Comparison of ENCODE assay signal across 18 mouse cellular contexts in genomic region chr16:41063270-41063857, GRCm38 (mm10).
DNase-seq lines count a peak whose midpoint lies in the region; ATAC-seq and TF ChIP-seq lines count a peak whose summit lies in the region.
"Had no signal": no experiment of that assay in that cellular context is flagged by ENCODE, and none has a peak within 500 bp of the region (broad histone marks: within the 10 kb centered on the region; RNA-seq: fewer than 3 reads in every experiment).

No protein-coding gene starts in this region.

- ATAC-seq in forebrain, embryonic 12.5 days (ENCODE audit: low FRiP score), result 0 out of 2 replicates have a peak, but pooled peaks have one; percentile 23
- ATAC-seq in forebrain, embryonic 16.5 days, result no peak
- peak; percentile 69; the same call in 1 of the 2 replicates for ATAC-seq in kidney, embryonic 15.5 days (replicated peaks; ENCODE audit: low FRiP score)
- 0 out of 2 replicates have a peak, but pooled peaks have one; percentile 40 for ATAC-seq in stomach, embryonic 16.5 days (ENCODE audit: insufficient read depth, low FRiP score)
- no peak for ATAC-seq in stomach, postnatal 0 days (ENCODE audit: low FRiP score, low TSS enrichment)
- ATAC-seq: activated CD4-positive, CD25-positive, alpha-beta regulatory T cell, adult 4 months; forebrain, postnatal 0 days; Patski had no signal

- 77% methylated on average over 7 of the region's 7 CpGs for WGBS in forebrain, embryonic 12.5 days
- WGBS in forebrain, embryonic 16.5 days, result 63% methylated on average over 7 of the region's 7 CpGs
- WGBS in kidney, embryonic 15.5 days, result 21% methylated on average over 7 of the region's 7 CpGs
- WGBS in stomach, embryonic 16.5 days, result 16% methylated on average over 7 of the region's 7 CpGs
- 11% methylated on average over 7 of the region's 7 CpGs for WGBS in stomach, postnatal 0 days

- no peaks in the 10 kb centered on the region for H3K36me3 ChIP-seq in forebrain, embryonic 12.5 days (replicated peaks)
- no peaks in the 10 kb centered on the region for H3K36me3 ChIP-seq in forebrain, embryonic 16.5 days (ENCODE audit: control insufficient read depth, insufficient read depth)
- H3K36me3 ChIP-seq in kidney, embryonic 15.5 days, result no peaks in the 10 kb centered on the region
- H3K36me3 ChIP-seq in stomach, embryonic 16.5 days (ENCODE audit: control insufficient read depth, insufficient read depth, low read length), result no peaks in the 10 kb centered on the region
- H3K36me3 ChIP-seq in stomach, postnatal 0 days (ENCODE audit: control insufficient read depth, insufficient read depth, low read length), result no peaks in the 10 kb centered on the region
- H3K36me3 ChIP-seq: embryonic facial prominence, embryonic 12.5 days; heart, embryonic 12.5 days; hindbrain, embryonic 10.5 days; hindbrain, embryonic 15.5 days had no signal

- no peak for TF ChIP-seq CTCF in stomach, postnatal 0 days (IDR thresholded peaks at IDR 0.05; ENCODE audit: low read depth)

- no peaks in the 10 kb centered on the region for H3K27me3 ChIP-seq in forebrain, embryonic 12.5 days
- H3K27me3 ChIP-seq in forebrain, embryonic 16.5 days (replicated peaks; ENCODE audit: control insufficient read depth, insufficient read depth, low read length), result no peaks in the 10 kb centered on the region
- H3K27me3 ChIP-seq in kidney, embryonic 15.5 days, result no peaks in the 10 kb centered on the region
- H3K27me3 ChIP-seq in stomach, embryonic 16.5 days (ENCODE audit: control insufficient read depth, insufficient read depth, low read length), result no peaks in the 10 kb centered on the region
- no peaks in the 10 kb centered on the region for H3K27me3 ChIP-seq in stomach, postnatal 0 days (ENCODE audit: control insufficient read depth, insufficient read depth, low read length)
- H3K27me3 ChIP-seq: embryonic facial prominence, embryonic 12.5 days; heart, embryonic 12.5 days; hindbrain, embryonic 15.5 days; Patski had no signal

- H3K9ac ChIP-seq in forebrain, embryonic 12.5 days, result no peak overlapping the region
- no peak overlapping the region for H3K9ac ChIP-seq in forebrain, embryonic 16.5 days (replicated peaks; ENCODE audit: low read depth, low read length)
- H3K9ac ChIP-seq in kidney, embryonic 15.5 days, result no peak overlapping the region
- no peak overlapping the region for H3K9ac ChIP-seq in stomach, embryonic 16.5 days (ENCODE audit: low read length)
- H3K9ac ChIP-seq in stomach, postnatal 0 days (ENCODE audit: low read length), result no peak overlapping the region
- H3K9ac ChIP-seq: embryonic facial prominence, embryonic 12.5 days; forebrain, postnatal 0 days; heart, embryonic 12.5 days; hindbrain, embryonic 15.5 days had no signal

- no peak for TF ChIP-seq EP300 in stomach, postnatal 0 days (optimal IDR thresholded peaks at IDR 0.05)

- H3K4me3 ChIP-seq in forebrain, embryonic 12.5 days (replicated peaks), result no peak overlapping the region
- no peak overlapping the region for H3K4me3 ChIP-seq in forebrain, embryonic 16.5 days (replicated peaks; ENCODE audit: low read length)
- no peak overlapping the region for H3K4me3 ChIP-seq in kidney, embryonic 15.5 days (replicated peaks)
- H3K4me3 ChIP-seq in stomach, embryonic 16.5 days (replicated peaks; ENCODE audit: low read length), result no peak overlapping the region
- no peak overlapping the region for H3K4me3 ChIP-seq in stomach, postnatal 0 days (ENCODE audit: low read depth, low read length)
- H3K4me3 ChIP-seq: embryonic facial prominence, embryonic 12.5 days; gastrocnemius, adult 2 months; heart, embryonic 12.5 days; hindbrain, embryonic 10.5 days; hindbrain, embryonic 15.5 days had no signal

- 0 out of 2 replicates have a peak, but pooled peaks cover 2% of the 10 kb centered on the region for H3K4me1 ChIP-seq in forebrain, embryonic 12.5 days
- H3K4me1 ChIP-seq in forebrain, embryonic 16.5 days (replicated peaks; ENCODE audit: control insufficient read depth, insufficient read depth, low read length), result no peaks in the 10 kb centered on the region
- no peaks in the 10 kb centered on the region for H3K4me1 ChIP-seq in kidney, embryonic 15.5 days
- 0 out of 2 replicates have a peak, but pooled peaks cover 3% of the 10 kb centered on the region for H3K4me1 ChIP-seq in stomach, embryonic 16.5 days (ENCODE audit: control insufficient read depth, insufficient read depth, low read length)
- no peaks in the 10 kb centered on the region for H3K4me1 ChIP-seq in stomach, postnatal 0 days (replicated peaks; ENCODE audit: control insufficient read depth, insufficient read depth)
- H3K4me1 ChIP-seq: embryonic facial prominence, embryonic 12.5 days; heart, embryonic 12.5 days; hindbrain, embryonic 15.5 days had no signal

- DNase-seq in kidney, postnatal 25 days, result no peak
- no peak for DNase-seq in stomach, postnatal 0 days (ENCODE audit: low spot score)
- DNase-seq in right cerebral cortex, adult 18-20 months, result no peak
- DNase-seq: adrenal gland, postnatal 14 days; cerebellum, adult 2 months; forebrain, postnatal 0 days; gastrocnemius, adult 2 months; gastrocnemius, postnatal 25 days had no signal

- no peak overlapping the region for H3K27ac ChIP-seq in forebrain, embryonic 12.5 days
- H3K27ac ChIP-seq in forebrain, embryonic 16.5 days (ENCODE audit: low read length), result no peak overlapping the region
- no peak overlapping the region for H3K27ac ChIP-seq in kidney, embryonic 15.5 days
- H3K27ac ChIP-seq in stomach, embryonic 16.5 days (ENCODE audit: low read length), result no peak overlapping the region
- no peak overlapping the region for H3K27ac ChIP-seq in stomach, postnatal 0 days (replicated peaks)
- H3K27ac ChIP-seq: embryonic facial prominence, embryonic 12.5 days; gastrocnemius, adult 2 months; hindbrain, embryonic 10.5 days; hindbrain, embryonic 15.5 days had no signal

- no peaks in the 10 kb centered on the region for H3K9me3 ChIP-seq in forebrain, embryonic 12.5 days
- H3K9me3 ChIP-seq in forebrain, embryonic 16.5 days (ENCODE audit: control insufficient read depth, low read length), result no peaks in the 10 kb centered on the region
- H3K9me3 ChIP-seq in kidney, embryonic 15.5 days (replicated peaks), result no peaks in the 10 kb centered on the region
- no peaks in the 10 kb centered on the region for H3K9me3 ChIP-seq in stomach, embryonic 16.5 days (replicated peaks; ENCODE audit: control insufficient read depth, low read length)
- H3K9me3 ChIP-seq in stomach, postnatal 0 days (ENCODE audit: control insufficient read depth, low read length), result no peaks in the 10 kb centered on the region
- H3K9me3 ChIP-seq: embryonic facial prominence, embryonic 12.5 days; heart, embryonic 12.5 days; hindbrain, embryonic 10.5 days; hindbrain, embryonic 15.5 days had no signal

- no peak overlapping the region for H3K4me2 ChIP-seq in forebrain, embryonic 12.5 days
- H3K4me2 ChIP-seq in forebrain, embryonic 16.5 days (ENCODE audit: low read length), result no peak overlapping the region
- 0 out of 2 replicates have a peak overlapping the region, but pooled peaks have one; percentile 2 for H3K4me2 ChIP-seq in kidney, embryonic 15.5 days
- H3K4me2 ChIP-seq in stomach, embryonic 16.5 days (ENCODE audit: low read depth, low read length), result no peak overlapping the region
- H3K4me2 ChIP-seq in stomach, postnatal 0 days (replicated peaks; ENCODE audit: low read depth), result no peak overlapping the region
- H3K4me2 ChIP-seq: embryonic facial prominence, embryonic 12.5 days; heart, embryonic 12.5 days; hindbrain, embryonic 15.5 days had no signal

Comparison
In these comparisons a context has a peak if more than half of its experiments do, and no peak if none do; other contexts are left out.
1. ATAC-seq: peak in forebrain, embryonic 12.5 days (single experiment), kidney, embryonic 15.5 days (single experiment) and stomach, embryonic 16.5 days (single experiment); none in forebrain, embryonic 16.5 days (single experiment) and stomach, postnatal 0 days (single experiment).